Mouse (Mus musculus) G1E (cell line): Measurements from ENCODE around the gene Tnni3.

Source experiments
- CTCF ChIP-seq: IDR thresholded peaks from 2 replicates; pipeline ENCODE4 v1.5.1; 2012; ENCODE audit warnings: low read depth, low read length, inconsistent platforms, mixed read lengths
- TAL1 ChIP-seq: conservative IDR thresholded peaks from 2 replicates; pipeline ENCODE4 v1.6.1; 2012; ENCODE audit warnings: low read depth, low read length, inconsistent platforms, mixed read lengths

DNA sequence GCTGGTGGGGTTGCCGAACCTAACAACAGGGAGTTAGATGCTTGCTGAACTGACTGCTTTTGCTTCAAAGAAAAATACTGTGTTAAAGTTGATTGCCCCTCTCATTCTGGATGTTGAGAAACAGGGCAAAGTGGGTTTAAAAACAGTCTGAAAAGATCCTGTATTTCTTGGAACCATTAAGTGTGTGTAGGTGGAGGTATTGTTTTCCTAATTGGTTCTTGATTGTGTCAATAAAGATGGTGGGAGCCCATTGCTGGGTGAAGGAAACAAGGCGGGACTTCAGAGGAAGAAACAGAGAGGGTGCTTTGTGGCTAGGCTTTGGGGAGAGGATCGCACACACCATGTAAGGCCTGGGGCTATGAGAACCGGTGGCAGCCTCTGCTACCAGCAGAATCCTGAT is 13.2 kb upstream of the Tnni3 start:
- TF ChIP-seq CTCF (no peak), TAL1 (no peak)
